Mouse (Mus musculus) ES-Bruce4 (cell line): Measurements from ENCODE around the gene Aspscr1. TPM values are rescaled to one million over a fixed set of nuclear protein-coding genes. Genes with fewer than 3 reads are reported as not detected.
A peak's percentile ranks its signal among the peaks of the same experiment; 100 is the strongest.
"Not testable (repeated sequence)": the region's sequence is repeated elsewhere in the genome, so short reads cannot be mapped to it uniquely, and the experiment has no call there.

Experiments
- H3K27ac ChIP-seq: 2 replicates; pipeline ENCODE4 v1.5.1; 2012; ENCODE audit warnings: low read length, inconsistent platforms; ENCODE audit not compliant: insufficient read depth
- H3K27me3 ChIP-seq: 2 replicates; pipeline ENCODE4 v1.6.1; 2012; ENCODE audit warnings: mild to moderate bottlenecking, low read length, inconsistent platforms; ENCODE audit not compliant: control insufficient read depth, poor library complexity, insufficient read depth, severe bottlenecking
- H3K36me3 ChIP-seq: 2 replicates; pipeline ENCODE4 v1.6.1; 2012; ENCODE audit warnings: inconsistent platforms, mild to moderate bottlenecking, low read length, moderate library complexity; ENCODE audit not compliant: control insufficient read depth, poor library complexity, insufficient read depth, severe bottlenecking
- H3K4me1 ChIP-seq: one replicate; pipeline ENCODE4 v1.8.1; 2011; ENCODE audit warnings: low read length; ENCODE audit not compliant: control insufficient read depth, insufficient read depth
- H3K4me3 ChIP-seq: 2 replicates; pipeline ENCODE4 v1.5.1; 2011; ENCODE audit warnings: low read depth, mild to moderate bottlenecking, low read length
- H3K9ac ChIP-seq: 2 replicates; pipeline ENCODE4 v1.6.1; 2012; ENCODE audit warnings: low read depth, mild to moderate bottlenecking, inconsistent platforms; ENCODE audit not compliant: poor library complexity, severe bottlenecking
- H3K9me3 ChIP-seq: replicated peaks from 2 replicates; pipeline ENCODE4 v1.6.1; 2012; ENCODE audit warnings: mild to moderate bottlenecking, low read length, inconsistent platforms; ENCODE audit not compliant: control insufficient read depth, poor library complexity, insufficient read depth, severe bottlenecking
- CTCF ChIP-seq: IDR thresholded peaks from one replicate; pipeline ENCODE4 v1.8.1; 2011; ENCODE audit warnings: low read depth, low read length
- EP300 ChIP-seq: IDR thresholded peaks from 2 replicates; pipeline ENCODE4 v1.6.1; 2011; ENCODE audit warnings: low read depth, low read length; ENCODE audit not compliant: insufficient read depth
- POLR2A ChIP-seq: IDR thresholded peaks from one replicate; pipeline ENCODE4 v1.8.1; 2011; ENCODE audit warnings: low read length; ENCODE audit not compliant: insufficient read depth
- polyA plus RNA-seq: library from polyadenylated mRNA; stranded (reverse); fragments of >200 nt; gene quantifications from 2 replicates; pipeline ENCODE4 v1.2.4, GENCODE M21; 2011; ENCODE audit warnings: low read depth; ENCODE audit not compliant: missing spikeins, insufficient read depth, insufficient read length

Aspscr1 gene
- polyA plus RNA-seq, 1 experiment = 50.8 TPM

GRCm38 (mm10) chr11:120729432-120730050, 56.8 kb downstream of the Aspscr1 start:
- not testable (repeated sequence) for H3K27ac ChIP-seq, H3K9me3 ChIP-seq, H3K36me3 ChIP-seq, H3K27me3 ChIP-seq, H3K4me1 ChIP-seq
- TF ChIP-seq EP300 = 0 out of 2 replicates have a peak, but pooled peaks have one; percentile 37
- Histone ChIP-seq H3K4me3 (peak overlapping the region; percentile 14; the same call in 1 of the 2 replicates), H3K9ac (peak overlapping the region; percentile 17; the same call in 1 of the 2 replicates)

- H3K9me3 ChIP-seq = no peaks in the 10 kb centered on the region
- H3K9ac ChIP-seq = no peak overlapping the region
- peaks cover 4% of the 10 kb centered on the region for H3K36me3 ChIP-seq
- H3K27ac ChIP-seq = no peak overlapping the region
- no peak overlapping the region for H3K4me3 ChIP-seq
- no peaks in the 10 kb centered on the region for H3K27me3 ChIP-seq
- TF ChIP-seq POLR2A (no peak), CTCF (no peak), EP300 (no peak)
- H3K4me1 ChIP-seq = peaks cover 2% of the 10 kb centered on the region
Measured at GRCm38 (mm10) chr11:120730331-120730870, 57.6 kb downstream of the Aspscr1 start.

GRCm38 (mm10) chr11:120731395-120731794, 58.6 kb downstream of the Aspscr1 start:
- H3K9ac ChIP-seq = no peak overlapping the region
- no peak overlapping the region for H3K4me3 ChIP-seq
- H3K9me3 ChIP-seq = no peaks in the 10 kb centered on the region
- H3K4me1 ChIP-seq = peaks cover 2% of the 10 kb centered on the region
- no peak overlapping the region for H3K27ac ChIP-seq
- no peaks in the 10 kb centered on the region for H3K27me3 ChIP-seq
- no peaks in the 10 kb centered on the region for H3K36me3 ChIP-seq
- TF ChIP-seq CTCF (no peak), POLR2A (no peak), EP300 (no peak)

DNA sequence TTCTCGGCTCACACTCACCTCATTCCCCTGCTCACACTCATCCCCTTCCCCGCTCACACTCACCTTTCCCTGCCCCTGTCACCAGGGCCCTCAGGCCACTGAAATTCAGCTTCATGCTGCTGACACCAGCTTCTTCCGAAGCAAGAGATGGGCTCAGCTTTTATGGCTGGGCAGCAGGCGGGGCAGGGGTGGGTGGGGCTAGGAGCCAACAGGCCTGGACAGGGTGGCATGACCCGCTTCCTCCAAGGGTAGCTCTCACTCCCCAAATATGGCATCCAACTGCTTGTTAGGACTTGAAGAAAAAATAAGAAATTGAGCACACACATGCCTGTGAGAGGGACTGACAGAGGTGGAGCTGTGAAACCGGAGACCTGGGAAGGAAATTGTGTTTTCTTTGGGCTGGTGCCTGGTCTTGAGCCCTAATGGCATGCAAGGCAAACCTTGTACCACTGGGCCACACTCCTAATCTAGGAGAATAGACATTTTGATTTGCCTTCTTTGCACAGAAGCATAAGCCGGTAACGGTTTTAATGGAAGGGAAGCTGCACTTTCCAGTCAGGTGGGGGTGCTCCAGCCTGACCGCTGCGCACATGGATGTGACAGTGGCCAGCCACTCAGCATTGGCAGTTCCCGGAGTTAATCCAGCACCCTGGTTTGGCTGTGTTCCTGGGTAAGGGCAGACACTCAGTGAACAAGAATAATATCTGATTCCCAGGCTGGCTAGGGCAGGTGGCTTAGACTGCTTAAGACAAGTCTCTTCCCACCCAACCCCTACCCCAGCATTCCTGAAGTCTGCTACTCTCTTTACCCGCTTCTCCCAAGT, 59.3 kb downstream of the Aspscr1 start, which contains the start of gene Cbr2:
Cbr2 (minus strand) TSS at position 257 of the 823 bp plus-strand sequence.
- no peaks in the 10 kb centered on the region for H3K27me3 ChIP-seq
- H3K9ac ChIP-seq = no peak within 1 kb of the TSS
- H3K9me3 ChIP-seq = no peaks in the 10 kb centered on the region
- H3K36me3 ChIP-seq = no peaks in the 10 kb centered on the region
- TF ChIP-seq EP300 (no peak), CTCF (no peak), POLR2A (no peak)
- H3K4me3 ChIP-seq = no peak within 1 kb of the TSS
- H3K4me1 ChIP-seq = peaks cover 2% of the 10 kb centered on the region
- no peak within 1 kb of the TSS for H3K27ac ChIP-seq

DNA sequence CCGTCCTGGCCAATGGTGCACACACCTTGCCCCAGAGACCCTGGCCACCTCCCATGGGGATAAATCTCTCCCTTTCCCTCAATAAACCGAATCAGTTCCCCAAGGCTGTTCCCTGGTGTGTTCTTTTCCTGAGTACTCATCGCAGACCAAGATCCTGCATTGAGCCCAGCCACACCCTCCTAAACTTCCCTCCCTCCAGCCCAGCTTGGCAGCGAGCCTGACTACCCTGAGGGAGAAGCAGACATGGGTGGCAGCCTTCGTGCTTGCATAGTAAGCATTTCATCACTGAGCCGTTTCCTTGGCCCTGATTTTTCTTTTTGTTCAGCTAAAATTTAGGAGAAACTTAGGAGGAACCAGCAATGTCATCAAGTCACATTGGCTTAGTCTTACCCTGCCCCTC, 60.7 kb downstream of the Aspscr1 start:
- no peak overlapping the region for H3K9ac ChIP-seq
- no peaks in the 10 kb centered on the region for H3K9me3 ChIP-seq
- no peak overlapping the region for H3K4me3 ChIP-seq
- no peaks in the 10 kb centered on the region for H3K36me3 ChIP-seq
- TF ChIP-seq CTCF (no peak), POLR2A (no peak), EP300 (no peak)
- H3K27me3 ChIP-seq = no peaks in the 10 kb centered on the region
- no peak overlapping the region for H3K27ac ChIP-seq
- H3K4me1 ChIP-seq = peaks cover 2% of the 10 kb centered on the region

- Histone ChIP-seq H3K9me3 (no peaks in the 10 kb centered on the region), H3K36me3 (no peaks in the 10 kb centered on the region), H3K27ac (no peak overlapping the region), H3K4me3 (no peak overlapping the region), H3K9ac (no peak overlapping the region), H3K27me3 (no peaks in the 10 kb centered on the region), H3K4me1 (no peaks in the 10 kb centered on the region)
- TF ChIP-seq EP300 = no peak
- no peak for TF ChIP-seq CTCF
- TF ChIP-seq POLR2A = no peak
Measured at GRCm38 (mm10) chr11:120736424-120736823, 63.7 kb downstream of the Aspscr1 start.
